Mouse (Mus musculus) liver, adult 2 months (tissue): ENCODE measurements around the gene Maml3.

Source experiments
- CTCF ChIP-seq: fragments of 200-500 bp; IDR thresholded peaks from 2 replicates; pipeline ENCODE4 v1.5.1; 2011; ENCODE audit warnings: low read depth, low read length, control low read depth
- POLR2A ChIP-seq: fragments of 200-500 bp; IDR thresholded peaks from 2 replicates; pipeline ENCODE4 v1.6.1; 2011; ENCODE audit warnings: low read length, control low read depth; ENCODE audit not compliant: insufficient read depth; ENCODE audit errors: extremely low read depth

- TF ChIP-seq CTCF (no peak), POLR2A (no peak)
Observed at GRCm38 (mm10) chr3:51778738-51779592, 325.9 kb downstream of the Maml3 start.
